Mouse (Mus musculus): ENCODE data around the gene Cxcl14.
A peak's percentile ranks its signal among the peaks of the same experiment; 100 is the strongest.

Cxcl14 gene

GRCm38 (mm10) chr13:56295943-56296658, at the start of gene Cxcl14:
Gene Cxcl14 (minus strand): TSS chr13:56296551.
- DNase-seq (ENCODE audit: low read depth, low spot score): no peak

DNA sequence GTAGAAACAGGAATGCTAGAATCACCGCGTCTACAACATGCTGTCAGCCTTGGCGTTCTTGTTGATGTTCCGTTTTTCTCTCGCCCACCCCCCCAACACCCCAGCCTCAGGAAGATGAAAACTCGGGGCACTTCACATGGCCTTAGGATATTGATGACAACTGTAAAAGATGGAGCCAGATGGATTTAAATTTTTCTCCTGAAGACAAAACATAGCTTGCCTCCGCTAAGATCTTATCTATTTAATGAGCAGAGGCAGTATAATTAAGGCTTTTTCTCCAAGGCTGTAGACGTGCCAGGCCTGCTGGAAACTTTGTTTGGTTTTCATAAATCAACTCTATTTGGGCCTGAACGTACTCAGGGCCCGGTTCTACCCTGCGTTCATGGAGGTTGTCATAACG, 48.0 kb upstream of the Cxcl14 start:
- no peak for DNase-seq (ENCODE audit: low read depth, low spot score)

DNA sequence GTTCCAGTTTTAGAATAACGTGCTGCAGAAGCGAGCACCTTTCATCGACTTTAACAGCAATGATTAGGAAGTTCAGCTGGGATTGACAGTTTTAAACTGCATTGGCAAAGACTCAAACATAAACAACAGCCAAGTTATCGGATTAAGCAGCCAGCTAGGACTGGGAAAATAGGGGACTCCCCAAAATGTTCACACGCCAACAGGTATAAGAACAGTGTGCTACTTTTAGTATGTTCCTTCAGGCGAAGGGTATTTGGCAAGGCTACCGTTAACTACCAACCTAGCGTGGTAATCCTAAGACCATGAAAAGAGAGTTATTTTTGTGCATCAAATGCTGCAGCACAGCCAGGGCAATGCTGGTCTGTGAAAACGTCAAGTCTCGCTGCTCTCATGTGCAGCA, 46.1 kb upstream of the Cxcl14 start:
- DNase-seq (ENCODE audit: low read depth, low spot score): no peak

- DNase-seq (ENCODE audit: low read depth, low spot score): no peak
These were observed 44.2 kb upstream of the Cxcl14 start for GRCm38 (mm10) chr13:56340513-56340912.

DNA sequence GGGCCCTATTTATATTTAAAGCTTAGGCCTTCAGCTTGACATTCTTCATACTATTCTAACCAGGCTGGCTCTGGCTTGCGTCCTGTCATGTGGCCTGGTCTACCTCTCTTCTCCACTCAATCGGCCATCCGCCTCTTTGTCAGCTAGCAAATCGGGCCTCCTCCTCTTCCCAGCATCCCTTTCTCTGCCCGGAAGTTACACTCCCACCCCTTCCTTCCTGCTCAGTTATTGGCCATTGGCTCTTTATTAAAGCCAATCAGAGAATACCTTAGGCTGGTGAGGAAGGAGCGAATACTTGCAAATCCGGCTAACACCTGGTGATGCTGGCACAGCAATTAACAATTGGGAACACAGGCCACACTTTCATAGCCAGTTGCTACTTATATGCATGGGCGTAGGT, 43.5 kb upstream of the Cxcl14 start:
- DNase-seq (ENCODE audit: low read depth, low spot score): no peak

DNA sequence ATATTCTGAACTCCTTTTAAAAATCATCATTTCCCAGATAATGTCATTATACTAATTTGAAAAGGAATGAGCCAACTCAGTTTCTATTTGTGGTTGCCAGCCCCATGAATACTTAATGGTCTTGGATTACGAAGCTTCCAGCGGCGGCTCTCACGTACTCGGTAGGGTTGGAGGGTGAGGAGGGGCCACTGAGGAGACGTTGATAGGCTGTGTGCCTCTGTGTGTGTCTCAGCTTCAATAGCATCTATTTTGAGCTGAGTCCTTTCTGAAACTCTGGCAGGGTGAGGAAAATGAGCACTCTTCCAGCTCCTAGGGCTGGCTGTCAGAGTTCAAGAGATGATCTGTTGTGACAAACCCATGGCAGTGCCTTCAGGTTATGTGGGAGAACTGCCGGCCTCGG, 40.6 kb upstream of the Cxcl14 start:
- no peak for DNase-seq (ENCODE audit: low read depth, low spot score)

GRCm38 (mm10) chr13:56334802-56335690, 38.7 kb upstream of the Cxcl14 start:
- no peak for DNase-seq (ENCODE audit: low read depth, low spot score)

GRCm38 (mm10) chr13:56334236-56334635, 37.9 kb upstream of the Cxcl14 start:
- no peak for DNase-seq (ENCODE audit: low read depth, low spot score)

DNA sequence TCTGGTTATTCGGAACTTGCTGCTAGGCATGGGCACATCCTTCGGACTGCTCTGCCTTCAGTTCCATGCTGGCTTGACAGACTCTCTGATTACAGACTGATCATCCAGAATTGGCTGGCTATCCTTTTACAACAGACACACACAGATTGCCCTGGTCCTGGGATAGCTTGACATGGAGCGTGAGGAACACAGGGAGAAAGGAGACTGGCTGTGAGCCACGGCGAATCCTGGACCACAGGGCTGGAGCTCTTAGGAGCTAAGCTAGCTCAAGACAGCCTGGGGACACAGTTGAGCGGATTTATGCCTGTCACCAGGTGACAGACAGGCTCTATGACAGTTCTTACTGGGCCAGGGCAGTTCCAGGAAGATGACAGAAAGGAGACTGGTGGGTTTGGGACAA, 36.0 kb upstream of the Cxcl14 start:
- no peak for DNase-seq (ENCODE audit: low read depth, low spot score)

- peak; percentile 67 for DNase-seq (ENCODE audit: low read depth, low spot score)
These were observed 34.5 kb upstream of the Cxcl14 start for GRCm38 (mm10) chr13:56330603-56331455.

- no peak for DNase-seq (ENCODE audit: low read depth, low spot score)
These were observed 33.4 kb upstream of the Cxcl14 start for GRCm38 (mm10) chr13:56329769-56330168.

DNA sequence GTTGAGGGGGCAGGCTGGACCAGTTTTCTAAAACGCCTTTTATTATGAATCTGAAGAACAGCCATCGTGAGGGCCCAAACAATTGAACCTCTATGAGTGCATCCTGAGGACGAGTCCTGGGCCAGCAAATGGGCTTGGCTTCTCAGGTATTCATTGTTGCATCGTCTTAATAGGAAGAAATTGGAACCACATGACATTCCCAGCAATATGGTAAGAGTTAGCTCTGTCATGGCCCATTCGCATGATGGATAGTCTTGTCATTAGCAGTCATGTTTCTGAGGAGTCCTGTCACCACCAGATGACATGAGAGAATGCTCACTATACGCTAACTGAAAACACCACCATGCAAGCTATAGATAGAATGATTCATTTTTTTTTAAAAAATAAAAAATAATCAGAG, 32.8 kb upstream of the Cxcl14 start:
- no peak for DNase-seq (ENCODE audit: low read depth, low spot score)

DNA sequence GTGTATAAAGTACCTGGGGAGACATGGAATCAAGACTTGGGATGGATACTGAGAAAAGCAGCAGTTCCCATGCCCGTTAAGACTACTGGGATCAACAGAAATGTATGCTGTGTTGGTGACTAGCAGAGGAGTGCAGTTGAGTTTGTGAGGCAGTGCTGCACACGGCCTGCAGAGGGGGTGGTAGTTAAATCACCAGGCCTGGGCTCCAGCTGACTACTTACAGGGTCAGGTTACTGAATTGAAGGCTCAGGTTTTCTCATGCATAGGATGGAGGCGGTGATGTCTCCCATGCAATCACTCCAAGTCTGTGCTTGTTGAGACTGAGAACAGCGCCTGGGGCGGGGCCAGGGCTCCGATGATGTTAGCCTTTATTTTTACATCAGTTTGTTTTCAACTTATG, 31.4 kb upstream of the Cxcl14 start:
- DNase-seq (ENCODE audit: low read depth, low spot score): no peak

DNA sequence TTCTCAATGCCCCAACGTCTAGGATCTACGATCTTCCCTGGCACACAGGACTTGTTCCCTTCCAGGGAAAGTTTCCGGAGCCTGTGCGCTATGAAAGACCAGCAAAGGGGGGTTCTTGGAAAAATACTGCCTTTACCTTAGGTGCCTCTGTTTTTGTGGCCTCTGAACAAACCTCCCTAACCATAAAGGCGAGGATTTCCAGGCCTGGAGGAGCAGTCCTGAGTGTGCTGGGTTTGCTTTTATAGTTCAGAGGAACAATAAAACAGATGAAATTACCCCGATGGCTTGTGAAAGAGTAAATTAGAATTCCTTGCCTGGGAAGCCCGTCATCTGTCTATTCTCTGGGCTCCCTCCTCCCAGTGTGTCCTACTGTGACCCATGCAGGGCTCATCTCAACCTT, 25.3 kb upstream of the Cxcl14 start:
- no peak for DNase-seq (ENCODE audit: low read depth, low spot score)

DNA sequence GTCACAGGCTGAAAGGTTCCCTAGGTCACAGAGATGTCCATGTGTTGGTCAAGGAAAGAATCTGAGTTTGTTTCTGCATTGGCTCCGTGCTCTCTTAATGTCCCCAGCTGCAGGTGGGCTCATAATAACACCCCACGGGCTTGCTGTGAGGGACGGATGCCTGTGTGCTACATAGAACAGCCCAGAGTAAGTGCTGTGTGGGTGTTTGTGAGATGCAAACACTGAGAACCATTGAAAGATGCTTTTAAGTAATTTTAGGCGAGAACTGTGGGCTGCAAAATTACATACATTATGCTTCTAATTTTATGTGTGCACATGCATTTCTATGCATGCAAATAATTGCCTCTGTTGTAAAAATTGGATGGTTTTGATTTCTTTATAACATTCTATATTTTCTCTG, 20.6 kb upstream of the Cxcl14 start:
- DNase-seq (ENCODE audit: low read depth, low spot score): no peak

- no peak for DNase-seq (ENCODE audit: low read depth, low spot score)
These were observed 18.9 kb upstream of the Cxcl14 start for GRCm38 (mm10) chr13:56315201-56315600.

DNA sequence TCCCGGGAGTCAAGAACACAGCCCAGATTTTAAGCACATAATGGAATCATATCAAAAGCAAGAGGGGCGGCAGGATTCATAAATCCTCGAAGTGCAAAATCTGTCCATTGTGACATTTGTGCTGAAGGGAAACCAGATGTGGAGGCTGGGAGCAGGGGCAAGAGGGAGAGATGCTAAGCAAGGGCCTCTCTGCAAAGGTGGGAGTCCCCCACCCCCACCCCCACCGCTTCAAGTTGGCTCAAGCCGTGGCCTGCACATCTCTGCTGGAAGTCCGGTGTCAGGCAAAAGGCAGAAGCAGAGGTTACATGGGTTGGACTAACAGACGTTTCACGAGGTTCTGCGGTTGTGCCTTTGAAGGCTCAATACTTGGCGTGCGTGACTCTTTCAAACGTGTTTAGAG, 8.7 kb upstream of the Cxcl14 start:
- DNase-seq (ENCODE audit: low read depth, low spot score): no peak

DNA sequence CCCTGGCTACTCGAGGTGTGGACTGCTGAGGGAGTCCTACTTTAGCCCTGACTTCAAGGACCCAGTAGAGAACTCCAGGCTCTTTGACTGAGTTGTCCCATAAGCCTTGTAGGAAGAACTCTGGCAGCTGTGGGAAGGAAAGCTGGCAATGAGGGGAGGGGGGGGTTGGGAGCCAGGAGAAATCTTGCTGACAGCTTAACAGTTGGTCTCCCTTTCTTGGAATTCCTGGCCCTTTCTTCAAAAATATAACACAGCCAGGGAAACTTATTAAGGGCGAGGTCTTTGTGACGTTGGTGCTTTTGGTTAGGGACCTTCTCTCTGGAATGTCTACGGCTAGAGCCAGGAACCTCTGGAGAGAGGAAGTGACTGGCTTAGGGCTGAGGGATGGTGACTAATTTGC, 8.1 kb upstream of the Cxcl14 start:
- DNase-seq (ENCODE audit: low read depth, low spot score): no peak

GRCm38 (mm10) chr13:56299336-56299735, 3.0 kb upstream of the Cxcl14 start:
- no peak for DNase-seq (ENCODE audit: low read depth, low spot score)

GRCm38 (mm10) chr13:56296659-56297020, 289 bp upstream of the Cxcl14 start:
- no peak for DNase-seq (ENCODE audit: low read depth, low spot score)

DNA sequence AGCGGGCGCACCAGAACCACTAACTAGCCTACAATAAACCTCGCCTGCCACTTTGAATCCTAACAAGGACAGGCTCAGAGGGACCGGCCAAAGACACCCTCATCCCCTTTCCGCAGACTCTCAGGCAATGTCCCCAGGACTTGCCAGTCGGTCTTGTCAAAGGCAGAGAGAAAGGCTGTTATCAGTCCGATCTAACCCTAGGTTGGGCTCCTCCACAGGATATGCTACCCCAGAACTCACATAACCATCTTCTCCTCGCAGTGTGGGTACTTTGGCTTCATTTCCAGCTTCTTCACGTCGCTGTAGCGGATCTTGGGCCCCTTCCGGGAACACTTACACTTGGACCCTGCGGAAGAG, 787 bp downstream of the Cxcl14 start:
- no peak for DNase-seq (ENCODE audit: low read depth, low spot score)

DNA sequence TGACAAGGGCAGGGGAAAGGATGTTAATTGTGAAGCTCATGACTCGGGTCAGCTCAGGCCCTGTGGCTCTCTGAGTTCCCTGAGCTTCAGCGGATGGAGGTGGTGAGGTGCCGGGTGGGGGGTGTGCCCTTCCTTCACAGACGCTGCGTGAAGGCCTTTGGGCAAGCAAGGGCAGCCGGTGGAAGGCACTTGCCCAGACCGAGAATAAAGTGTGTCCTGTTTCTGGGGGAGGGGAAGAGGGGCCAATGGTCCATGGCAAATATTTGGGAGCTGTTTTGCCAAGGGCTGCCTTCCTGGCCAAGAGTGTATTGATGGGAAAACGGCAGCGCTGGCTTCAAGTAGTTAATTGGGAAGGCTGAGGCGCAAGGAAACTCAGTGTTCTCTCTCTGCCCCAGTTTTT, 1.4 kb downstream of the Cxcl14 start:
- no peak for DNase-seq (ENCODE audit: low read depth, low spot score)

Measured in retina, postnatal 7 days (tissue).